Mouse (Mus musculus) stomach, postnatal 0 days (tissue): ENCODE data around the gene Tor2a.

Experiments
- CTCF ChIP-seq: IDR thresholded peaks from 2 replicates; pipeline ENCODE4 v1.5.1; 2016; ENCODE audit warnings: antibody characterized with exemption, low read depth, mild to moderate bottlenecking, moderate library complexity
- EP300 ChIP-seq: optimal IDR thresholded peaks from 2 replicates; pipeline ENCODE3; 2016; ENCODE audit warnings: antibody characterized with exemption

DNA sequence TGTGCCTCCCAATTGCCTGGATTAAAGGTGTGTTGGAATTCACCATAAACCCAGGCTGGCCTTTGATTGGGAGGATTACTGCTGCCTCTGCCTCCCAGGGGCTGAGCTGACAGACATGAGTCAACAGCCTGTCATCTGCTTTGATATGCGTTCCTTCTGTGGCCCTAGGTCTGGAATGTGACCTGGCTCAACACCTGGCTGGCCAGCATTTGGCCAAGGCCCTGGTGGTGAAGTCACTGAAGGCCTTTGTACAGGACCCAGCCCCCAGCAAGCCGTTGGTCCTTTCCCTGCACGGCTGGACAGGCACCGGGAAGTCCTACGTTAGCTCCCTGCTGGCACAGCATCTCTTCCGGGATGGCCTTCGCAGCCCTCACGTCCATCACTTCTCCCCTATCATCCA lies 1.5 kb downstream of the Tor2a start:
- TF ChIP-seq CTCF (no peak), EP300 (no peak)
